Mouse (Mus musculus): ENCODE measurements around the gene 9930021J03Rik.

Gene 9930021J03Rik

DNA sequence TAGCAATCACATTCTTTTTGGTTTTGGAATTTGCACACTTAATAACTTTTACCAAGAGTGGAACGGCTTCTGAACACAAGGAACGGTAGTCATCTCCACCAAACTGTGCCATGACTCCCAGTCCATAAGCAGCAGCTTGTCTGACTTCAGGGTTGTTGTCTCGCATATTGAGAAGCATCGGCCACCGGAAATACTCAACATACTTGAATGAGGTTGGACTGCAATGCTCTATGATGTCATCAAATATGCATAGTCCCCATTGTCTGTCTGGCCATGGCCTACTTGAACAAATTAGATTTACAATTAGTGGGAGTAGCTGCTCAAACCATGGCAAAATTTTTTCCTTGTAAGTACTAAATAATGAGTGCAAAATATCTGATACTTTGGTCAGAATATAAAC is 4.2 kb upstream of the 9930021J03Rik start:
- DNase-seq (ENCODE audit: low spot score), result no peak

DNA sequence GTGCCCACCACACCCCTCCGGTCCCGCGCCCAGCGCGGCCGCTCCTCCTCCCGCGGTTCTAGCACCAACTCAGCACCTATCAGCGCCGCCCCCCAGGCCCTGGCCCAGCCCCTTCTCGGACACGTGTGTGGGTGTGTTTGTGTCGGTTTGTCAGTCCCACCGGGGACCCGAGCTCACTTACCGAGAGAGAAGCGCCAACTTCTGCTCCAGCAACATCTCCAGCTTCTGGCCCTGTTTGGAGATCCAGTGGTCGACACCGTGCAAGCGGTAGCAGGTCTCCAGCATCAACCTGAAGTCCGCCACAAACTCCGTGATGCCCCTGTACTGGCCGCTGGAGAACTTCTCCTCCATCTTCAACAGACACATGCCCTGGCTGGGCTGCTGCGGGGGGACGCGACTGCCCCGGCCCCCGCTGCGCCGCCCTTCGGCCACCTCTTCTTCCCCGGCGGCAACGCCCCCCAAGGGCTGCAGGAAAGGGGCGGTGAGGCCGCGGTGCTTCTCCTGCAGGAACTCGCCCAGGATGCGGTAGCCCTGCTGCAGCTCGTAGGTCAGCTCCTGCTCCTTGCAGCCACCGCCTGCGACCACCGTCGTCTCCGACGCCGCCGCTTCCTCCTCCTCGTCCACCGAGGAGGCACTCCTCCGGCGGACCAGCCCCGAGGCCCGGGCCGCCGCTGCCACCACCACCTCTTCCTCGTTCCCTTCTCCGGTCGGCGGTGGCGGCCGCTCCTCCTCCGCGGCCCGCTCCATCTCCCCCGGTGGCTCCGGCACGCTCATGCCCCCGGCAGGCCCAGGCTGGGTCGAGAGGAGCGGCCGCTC is 480 bp downstream of the 9930021J03Rik start:
- DNase-seq (ENCODE audit: low spot score), result peak; percentile 77

DNA sequence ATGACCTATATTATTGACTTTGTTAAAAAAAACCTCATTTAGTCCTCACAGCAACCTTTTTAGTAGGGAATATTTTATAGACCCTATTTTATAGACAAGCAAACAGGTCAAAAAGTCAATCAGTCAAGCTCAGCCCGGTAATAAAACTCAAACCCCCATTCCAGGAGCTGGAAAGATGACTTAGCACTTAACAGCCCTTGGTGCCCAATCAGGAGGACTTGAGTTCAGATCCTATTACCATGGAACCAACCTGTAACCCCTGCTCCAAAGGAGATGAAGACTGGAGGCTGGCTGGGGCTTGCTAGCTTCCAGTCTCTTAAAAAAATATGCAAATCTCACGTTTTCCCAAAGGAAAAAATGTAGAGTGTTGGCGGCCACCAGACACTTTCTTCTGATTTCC is 1.8 kb downstream of the 9930021J03Rik start:
- DNase-seq (ENCODE audit: low spot score), result no peak

DNA sequence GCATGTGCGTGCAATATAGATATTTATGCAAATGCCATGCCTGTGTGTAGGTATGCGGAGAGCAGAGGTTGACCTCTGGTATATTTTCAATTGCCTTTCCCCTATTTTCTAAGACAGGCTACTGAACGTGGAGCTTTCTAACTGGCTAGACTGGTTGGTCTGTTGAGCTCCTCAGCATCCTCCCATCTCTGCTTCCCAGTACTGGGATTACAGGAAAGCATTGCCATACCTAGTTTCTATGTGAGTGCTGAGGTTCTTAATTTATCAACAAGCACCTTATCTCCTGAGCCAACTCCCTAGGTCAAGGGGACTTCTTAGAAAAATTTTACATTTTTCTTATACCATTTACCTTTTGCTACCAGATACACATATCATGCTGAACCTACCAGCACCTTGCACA is 8.4 kb downstream of the 9930021J03Rik start:
- DNase-seq (ENCODE audit: low spot score), result no peak

DNA sequence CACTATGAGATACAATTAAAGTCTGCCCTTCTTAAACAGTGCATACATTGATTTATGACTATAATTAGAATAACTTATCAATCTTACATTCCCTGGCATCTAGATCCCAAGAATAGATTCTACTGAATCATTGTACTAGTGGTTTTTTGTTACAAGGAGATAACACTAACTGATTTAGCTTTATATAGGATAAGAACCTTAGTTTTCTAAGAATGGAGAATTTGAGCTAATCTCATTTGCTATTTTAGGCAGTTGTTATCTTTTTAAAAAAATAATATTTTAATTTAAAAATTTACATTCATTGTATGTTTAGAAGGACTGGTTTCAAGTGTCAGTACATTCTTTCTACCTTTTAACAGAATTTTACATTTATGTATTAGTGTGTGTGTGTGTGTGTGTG is 17.8 kb downstream of the 9930021J03Rik start:
- no peak for DNase-seq (ENCODE audit: low spot score)

DNA sequence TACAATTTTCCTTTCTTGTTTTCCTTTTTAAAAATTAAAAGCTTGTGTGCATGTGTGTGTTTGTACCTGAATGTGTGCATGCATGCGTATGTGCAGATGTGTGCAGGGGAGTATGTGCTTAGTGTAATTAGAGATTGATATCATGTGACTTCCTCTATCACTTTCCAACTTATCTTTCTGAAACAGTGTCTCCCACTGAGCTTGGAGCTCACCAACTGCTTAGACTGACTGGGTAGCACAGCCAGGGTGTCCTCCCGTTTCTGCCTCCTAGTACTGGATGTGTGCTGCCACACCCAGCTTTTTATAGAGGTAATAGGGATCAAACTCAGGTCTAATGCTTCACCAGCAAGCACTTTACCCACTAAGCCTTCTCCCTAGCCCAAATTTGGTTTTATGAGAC is 22.9 kb downstream of the 9930021J03Rik start:
- no peak for DNase-seq (ENCODE audit: low spot score)

DNA sequence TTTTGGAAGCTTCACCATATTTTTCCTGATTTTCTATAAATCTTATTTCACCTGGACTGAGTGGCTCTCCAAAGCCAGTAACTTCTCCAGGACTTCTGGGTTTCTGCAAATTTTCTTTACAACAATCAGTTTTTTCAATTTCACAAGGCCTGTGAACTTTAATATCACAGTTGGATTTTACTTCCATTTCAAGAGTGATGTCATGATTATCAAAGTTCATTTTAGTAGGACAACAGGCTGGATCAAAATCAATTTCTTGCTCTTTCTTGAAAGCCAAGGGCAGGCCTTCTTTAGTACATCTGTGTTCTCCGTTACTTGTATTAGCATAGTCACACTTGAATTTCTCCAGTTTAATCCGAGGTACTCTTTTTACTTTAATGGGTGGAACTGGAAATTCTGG is 51.9 kb downstream of the 9930021J03Rik start:
- no peak for DNase-seq (ENCODE audit: low spot score)

DNA sequence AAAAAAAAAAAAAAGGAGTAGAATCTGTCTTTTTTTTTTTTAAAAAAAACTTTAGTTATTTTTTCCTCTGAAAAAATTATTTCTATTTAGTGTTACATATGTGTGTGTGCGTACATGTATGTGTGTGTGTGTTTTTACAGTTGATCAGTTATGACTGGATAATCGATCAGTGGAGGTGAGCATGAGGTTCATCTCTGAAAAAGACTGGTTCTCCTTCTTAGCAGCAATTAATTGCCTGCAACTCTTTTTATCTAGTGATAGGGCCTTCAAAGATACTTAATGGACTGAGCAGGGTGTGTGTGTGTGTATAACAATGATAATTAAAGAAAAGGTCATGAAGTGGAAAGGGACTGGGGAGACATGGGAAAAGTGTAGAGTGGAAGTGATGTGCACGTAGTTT is 54.8 kb downstream of the 9930021J03Rik start:
- DNase-seq (ENCODE audit: low spot score), result no peak

DNA sequence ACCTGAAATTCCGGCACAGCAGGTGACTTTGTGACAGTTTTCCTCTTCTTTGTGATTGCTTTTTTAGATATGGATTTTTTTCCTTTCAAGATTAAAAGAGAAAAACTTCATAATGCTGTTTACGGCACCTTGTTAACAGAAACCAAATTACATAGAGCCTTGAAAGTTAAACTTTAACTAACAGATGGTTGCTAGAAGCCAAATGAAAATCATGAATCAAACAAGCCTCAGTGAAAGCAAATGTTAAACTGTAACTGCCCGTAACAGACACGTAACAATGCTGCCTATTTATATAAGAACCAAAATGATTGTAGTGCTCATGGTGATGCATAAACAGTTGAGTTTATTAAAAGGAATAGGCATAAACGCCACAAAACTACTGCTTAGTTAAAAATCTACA is 62.3 kb downstream of the 9930021J03Rik start:
- no peak for DNase-seq (ENCODE audit: low spot score)

DNA sequence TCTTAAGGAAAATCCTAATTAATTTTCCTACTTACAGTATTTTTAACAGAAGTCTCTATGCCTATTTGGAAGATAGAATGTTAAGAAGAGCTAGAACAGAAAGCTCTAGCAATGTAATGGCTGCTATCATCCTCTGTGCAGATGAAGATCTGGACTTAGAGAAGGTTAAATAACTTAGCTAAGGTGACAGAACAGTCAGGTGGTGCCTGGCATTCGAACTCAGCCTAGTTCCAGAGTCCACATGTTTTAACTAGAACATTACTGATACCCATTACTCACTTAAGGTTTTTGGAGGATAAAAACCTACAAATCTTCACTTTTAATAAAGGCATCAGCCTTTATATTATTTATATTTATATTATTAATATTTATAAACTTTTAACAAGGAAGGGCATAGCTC is 65.1 kb downstream of the 9930021J03Rik start:
- no peak for DNase-seq (ENCODE audit: low spot score)

DNA sequence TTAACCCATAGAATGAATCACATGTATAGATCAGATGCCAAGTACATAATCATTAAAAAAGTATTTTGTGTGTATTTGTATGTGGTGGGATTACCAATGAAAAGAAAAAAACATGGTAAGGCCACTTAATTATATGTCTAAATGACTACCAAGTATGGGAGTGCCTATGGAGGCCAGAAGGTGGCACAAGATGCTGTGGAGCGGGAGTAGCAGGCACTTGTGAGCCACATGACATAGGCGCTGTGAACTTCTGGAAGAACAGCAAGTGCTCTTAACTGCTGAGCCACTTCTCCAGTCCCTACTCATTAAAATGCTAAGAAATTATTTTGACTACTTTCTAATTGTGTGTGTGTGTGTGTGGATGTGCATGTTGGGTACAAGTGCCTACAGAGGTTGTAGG is 66.2 kb downstream of the 9930021J03Rik start:
- no peak for DNase-seq (ENCODE audit: low spot score)

DNA sequence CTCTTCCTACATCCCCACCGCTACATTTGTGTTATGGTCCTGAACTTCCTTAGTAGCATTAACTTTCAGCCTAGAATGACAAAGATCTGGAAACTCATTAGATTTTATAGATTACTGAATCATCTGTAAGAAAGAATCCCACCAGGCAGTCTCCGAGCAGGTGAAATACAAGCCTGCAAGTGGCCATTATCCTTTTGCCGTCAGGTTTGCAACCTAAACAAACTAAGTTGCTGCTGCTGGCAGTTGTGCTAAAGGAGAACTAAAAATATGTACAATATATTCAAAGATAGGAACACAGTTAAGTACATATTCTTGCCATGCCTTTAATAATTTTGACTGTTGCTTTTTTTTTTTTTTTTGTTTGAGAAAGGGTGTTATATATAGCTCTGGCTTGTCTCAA is 70.4 kb downstream of the 9930021J03Rik start:
- no peak for DNase-seq (ENCODE audit: low spot score)

DNA sequence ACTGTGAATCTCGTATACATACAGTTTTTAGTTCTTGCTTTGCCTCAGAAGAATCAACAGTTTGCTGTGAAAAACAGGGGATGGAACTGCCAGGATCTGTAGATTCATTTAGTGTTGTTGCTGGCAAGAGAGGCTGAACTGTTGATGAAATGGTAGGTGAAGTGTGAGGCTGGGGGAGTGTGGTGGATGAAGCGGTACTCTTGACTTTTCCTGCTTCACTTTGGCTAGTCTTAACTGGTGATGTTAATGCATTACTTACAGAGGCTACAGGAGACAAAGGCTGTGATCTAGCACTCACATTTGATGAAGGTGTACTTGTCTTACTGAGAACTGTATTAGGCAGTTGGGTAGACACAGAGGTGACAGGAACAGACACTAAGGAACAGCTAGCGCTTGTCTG is 87.3 kb downstream of the 9930021J03Rik start:
- DNase-seq (ENCODE audit: low spot score), result no peak

DNA sequence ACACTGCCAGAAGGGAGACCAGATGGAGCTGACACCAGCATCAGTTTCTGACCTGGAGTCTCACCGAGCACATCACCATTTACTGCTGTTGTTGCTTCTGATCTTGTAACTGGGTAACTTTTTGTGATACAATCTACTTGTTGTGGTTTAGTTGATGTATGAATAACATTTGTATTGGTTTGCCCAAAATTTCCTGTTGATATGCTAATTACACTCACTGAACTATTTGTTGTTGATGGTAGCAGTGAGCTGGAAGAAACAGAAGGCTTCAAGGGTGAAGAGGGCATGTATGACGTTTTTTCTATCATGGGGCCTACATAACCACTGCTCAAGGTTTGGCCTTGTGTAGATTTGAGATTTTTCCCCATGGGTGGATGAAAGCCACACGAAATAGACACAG is 87.9 kb downstream of the 9930021J03Rik start:
- no peak for DNase-seq (ENCODE audit: low spot score)

DNA sequence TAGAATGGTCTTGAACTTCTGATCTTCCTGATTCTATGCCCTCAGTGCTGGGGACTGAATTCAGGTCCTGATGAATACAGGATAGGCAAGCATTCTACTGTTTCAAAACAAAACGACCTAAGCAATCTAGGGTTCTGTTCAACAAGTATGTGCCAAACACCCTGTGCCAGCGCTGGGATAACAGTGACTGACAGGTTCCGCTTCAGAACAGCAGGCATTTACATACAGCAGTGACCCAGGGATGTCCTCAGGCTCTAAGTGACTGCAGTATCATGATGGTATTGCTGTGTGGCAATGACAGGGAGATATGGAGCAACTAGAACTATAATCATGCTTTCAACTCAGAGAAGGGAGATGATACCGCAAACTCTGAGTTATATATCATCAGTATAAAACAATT is 92.3 kb downstream of the 9930021J03Rik start:
- no peak for DNase-seq (ENCODE audit: low spot score)

DNA sequence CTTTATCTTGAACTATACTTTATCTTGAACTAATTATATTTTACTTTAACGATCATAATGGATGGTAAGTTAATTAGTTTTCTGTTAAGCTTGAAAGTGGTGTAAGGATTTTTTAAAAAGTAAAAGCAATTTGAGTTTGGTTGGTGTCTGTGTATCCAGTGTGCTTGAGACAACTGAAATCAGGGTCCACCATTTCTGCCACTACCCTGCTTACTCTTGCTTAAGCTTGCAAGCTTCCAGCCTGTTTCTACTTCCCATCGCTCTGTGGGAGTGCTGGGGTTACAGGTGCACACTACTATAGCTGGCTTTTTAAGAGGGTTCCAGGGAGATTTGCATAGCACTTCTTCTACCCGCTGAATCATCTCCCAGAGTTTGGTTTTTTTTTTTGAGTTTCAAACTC is 96.3 kb downstream of the 9930021J03Rik start:
- DNase-seq (ENCODE audit: low spot score), result no peak

DNA sequence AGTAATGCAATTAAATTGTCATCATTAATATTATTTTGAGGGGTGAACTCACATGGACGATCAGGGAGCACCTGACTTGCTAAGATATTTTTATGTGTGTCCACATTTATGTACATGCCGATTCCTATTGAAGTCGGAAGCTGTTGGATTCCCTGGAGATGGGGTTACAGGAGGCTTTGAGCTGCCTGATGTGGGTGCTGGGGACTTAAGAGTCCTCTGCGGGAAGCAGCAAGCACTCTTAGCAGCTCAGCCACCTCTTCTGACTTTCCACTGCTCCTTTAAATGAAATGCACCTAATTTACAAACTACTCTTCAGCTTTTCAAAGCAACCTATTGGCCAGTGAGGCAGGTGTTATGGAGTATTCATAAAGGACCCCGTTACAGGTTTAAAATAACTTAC is 97.3 kb downstream of the 9930021J03Rik start:
- no peak for DNase-seq (ENCODE audit: low spot score)

DNA sequence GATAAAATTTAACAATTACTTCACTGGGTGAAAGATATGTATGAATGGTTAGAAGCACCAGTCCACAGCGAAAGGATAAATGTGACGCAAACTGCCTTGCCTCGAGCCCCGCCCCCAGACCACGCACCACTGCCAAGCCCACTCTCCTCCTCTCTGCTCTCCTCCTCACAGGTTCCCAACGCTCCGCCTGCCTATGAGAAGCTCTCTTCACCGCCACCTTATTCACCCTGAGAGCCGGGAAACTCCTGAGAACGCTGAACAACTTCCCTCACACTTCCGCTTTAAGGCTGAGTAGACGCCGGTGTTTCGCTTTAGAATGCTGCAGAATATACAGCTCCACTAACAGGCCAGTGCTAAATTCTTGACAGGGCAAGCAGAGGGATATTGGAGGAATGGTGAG is 97.8 kb downstream of the 9930021J03Rik start:
- DNase-seq (ENCODE audit: low spot score), result no peak

DNA sequence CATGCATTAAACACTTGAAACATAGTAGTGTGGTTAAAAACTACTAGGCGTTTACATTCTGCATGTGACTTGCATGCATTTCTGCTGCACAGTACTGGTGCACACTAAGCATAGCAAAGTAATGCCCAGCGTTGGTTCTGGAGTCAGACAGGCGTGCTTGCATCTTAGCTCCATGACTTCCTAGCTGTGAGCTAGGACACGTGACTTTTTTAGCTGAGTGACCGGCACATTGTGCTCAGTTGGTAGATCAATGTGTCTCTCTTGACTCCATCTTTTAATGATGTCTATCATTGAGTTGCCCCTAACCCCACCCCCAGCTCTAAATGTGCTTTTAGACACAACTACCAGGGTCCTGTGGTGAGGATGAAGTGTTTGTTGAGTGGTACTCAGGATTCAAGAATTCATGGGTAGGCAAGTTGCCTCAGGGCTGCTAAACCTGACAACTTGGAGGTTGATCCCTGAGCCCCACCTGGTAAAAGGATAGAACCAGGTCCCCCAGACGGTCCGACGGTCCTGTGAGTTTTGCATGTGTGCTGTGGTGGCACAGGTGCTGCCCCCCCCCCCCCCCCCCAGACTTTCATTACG is 98.4 kb downstream of the 9930021J03Rik start:
- DNase-seq (ENCODE audit: low spot score), result no peak

DNA sequence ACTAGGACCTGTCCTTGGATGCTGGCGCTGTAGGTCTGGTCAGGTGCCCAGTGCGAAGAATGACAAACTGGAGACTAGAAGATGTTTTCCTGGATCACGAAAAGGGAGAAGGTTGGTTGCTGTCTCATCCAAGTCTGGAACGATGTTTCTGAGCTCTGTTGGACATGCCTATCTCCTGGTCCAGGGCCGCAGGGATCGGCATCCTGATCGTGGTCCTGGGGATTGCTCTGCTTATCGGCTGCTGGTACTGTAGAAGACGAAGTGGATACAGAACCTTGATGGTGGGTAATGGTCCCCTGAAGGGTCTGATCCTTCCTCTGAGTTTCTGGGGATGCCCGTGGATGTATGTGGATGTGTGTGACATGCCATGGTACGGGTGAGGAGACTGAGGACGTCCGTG is 101.4 kb downstream of the 9930021J03Rik start:
- DNase-seq (ENCODE audit: low spot score), result no peak

DNA sequence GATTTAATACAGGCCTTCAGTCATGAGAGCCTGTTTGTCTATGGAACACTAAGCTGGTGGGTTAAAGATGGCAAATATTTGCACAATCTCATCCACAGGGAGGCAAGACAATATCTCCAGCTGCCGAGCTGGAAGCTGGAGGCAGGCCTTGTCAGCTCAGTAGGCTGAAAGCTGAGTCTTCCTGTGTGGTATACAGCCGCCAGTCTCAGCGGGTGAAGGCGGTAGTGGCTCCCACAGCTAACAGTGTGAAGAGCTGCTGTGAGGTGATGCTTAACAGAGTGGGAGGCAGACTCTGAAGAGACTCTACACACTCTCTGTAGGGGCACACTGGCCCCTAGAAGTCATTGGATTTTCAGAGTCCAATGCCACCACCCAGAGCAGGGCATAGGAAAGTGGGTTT is 104.1 kb downstream of the 9930021J03Rik start:
- DNase-seq (ENCODE audit: low spot score), result no peak

DNA sequence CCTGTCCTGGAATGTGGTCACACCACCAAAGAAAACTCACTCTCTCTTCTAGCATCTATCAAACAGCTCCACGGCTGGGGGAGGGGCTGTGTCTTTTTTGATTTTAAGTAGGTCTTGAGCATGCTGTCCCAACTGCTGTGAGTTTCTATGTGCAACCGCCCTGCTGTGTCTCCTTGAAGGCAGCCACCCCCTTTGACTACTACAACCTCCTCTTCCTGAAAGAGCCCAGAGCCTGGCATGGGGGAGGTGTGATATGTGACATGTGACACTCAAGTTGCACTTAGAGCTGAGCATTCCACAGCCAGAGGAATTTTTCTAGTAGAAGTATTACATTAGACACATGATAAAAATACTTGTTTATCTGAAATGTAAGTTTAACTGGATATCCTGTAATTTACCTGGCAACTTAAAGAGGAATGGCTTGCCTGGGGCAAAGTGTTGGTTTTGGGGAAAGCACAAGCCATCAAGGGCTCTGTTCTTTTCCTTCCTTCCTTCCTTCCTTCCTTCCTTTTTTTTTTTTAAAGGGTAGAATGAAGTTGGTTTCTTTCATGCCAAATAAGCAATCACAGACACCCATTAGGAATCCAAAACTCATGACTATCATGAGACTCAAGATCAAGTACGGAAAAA is 108.4 kb downstream of the 9930021J03Rik start, which contains the start of gene Mlana:
Gene Mlana, plus strand, starts transcription at position 580 of the 630 bp plus-strand sequence.
- DNase-seq (ENCODE audit: low spot score), result no peak

DNA sequence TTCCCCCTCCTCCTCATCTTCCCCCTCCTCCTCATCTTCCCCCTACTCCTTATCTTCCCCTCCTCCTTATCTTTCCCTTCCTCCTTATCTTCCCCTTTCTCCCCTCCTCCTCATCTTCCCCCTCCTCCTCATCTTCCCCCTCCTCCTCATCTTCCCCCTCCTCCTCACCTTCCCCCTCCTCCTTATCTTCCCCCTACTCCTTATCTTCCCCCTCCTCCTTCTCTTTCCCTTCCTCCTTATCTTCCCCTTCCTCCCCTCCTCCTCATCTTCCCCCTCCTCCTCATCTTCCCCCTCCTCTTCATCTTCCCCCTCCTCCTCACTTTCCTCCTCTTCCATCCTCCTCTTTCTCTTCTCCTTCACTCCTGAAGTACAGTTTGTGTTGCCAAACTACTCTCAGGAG is 108.9 kb downstream of the 9930021J03Rik start:
- DNase-seq (ENCODE audit: low spot score), result no peak
